Mouse (Mus musculus) small intestine, adult 2 months (tissue): ENCODE results near the gene Tmem136. TPM values are rescaled to one million over a fixed set of nuclear protein-coding genes. Genes with fewer than 3 reads are reported as not detected.

ENCODE experiments used
- H3K27ac ChIP-seq: fragments of 200-500 bp; 2 replicates; pipeline ENCODE4 v1.5.1; 2012; ENCODE audit warnings: low read depth, low read length, control low read depth, inconsistent platforms; ENCODE audit not compliant: insufficient read depth
- H3K27me3 ChIP-seq: fragments of 200-500 bp; 2 replicates; pipeline ENCODE4 v1.6.1; 2012; ENCODE audit warnings: mild to moderate bottlenecking, moderate library complexity, low read length, inconsistent platforms; ENCODE audit not compliant: control insufficient read depth, insufficient read depth
- H3K36me3 ChIP-seq: fragments of 200-500 bp; 2 replicates; pipeline ENCODE4 v1.6.1; 2012; ENCODE audit warnings: mild to moderate bottlenecking, low read length, control low read depth, inconsistent platforms; ENCODE audit not compliant: control insufficient read depth, insufficient read depth
- H3K4me1 ChIP-seq: fragments of 200-500 bp; 2 replicates; pipeline ENCODE4 v1.6.1; 2012; ENCODE audit warnings: low read length, inconsistent platforms, mixed read lengths; ENCODE audit not compliant: control insufficient read depth, insufficient read depth, insufficient read length
- H3K4me3 ChIP-seq: fragments of 200-500 bp; 2 replicates; pipeline ENCODE4 v1.5.1; 2012; ENCODE audit warnings: low read depth, mild to moderate bottlenecking, control low read depth, inconsistent platforms, low read length, moderate library complexity
- CTCF ChIP-seq: fragments of 200-500 bp; IDR thresholded peaks from 2 replicates; pipeline ENCODE4 v1.5.1; 2012; ENCODE audit warnings: low read depth, mild to moderate bottlenecking, control low read depth, inconsistent platforms, low read length, moderate library complexity, mixed read lengths; ENCODE audit not compliant: insufficient replicate concordance, insufficient read length; ENCODE audit errors: extremely low read depth
- POLR2A ChIP-seq: fragments of 200-500 bp; IDR thresholded peaks from 2 replicates; pipeline ENCODE4 v1.6.1; 2012; ENCODE audit warnings: low read depth, mild to moderate bottlenecking, control low read depth, inconsistent platforms, low read length, moderate library complexity
- WGBS: fragments of 180-500 bp; shearing (Covaris S2); methylation state at CpG from one replicate; pipeline ENCODE4 v1.1.7; 2018; 5-methylcytosine and 5-hydroxymethylcytosine counted together
- polyA plus RNA-seq: library from polyadenylated mRNA; depleted of rRNA; stranded (reverse); fragments of >200 nt; gene quantifications from 2 replicates; pipeline ENCODE4 v1.2.3, GENCODE M21; 2012; rRNA removed

Tmem136 gene
- polyA plus RNA-seq, 1 experiment: 0.55 TPM

GRCm38 (mm10) chr9:43061545-43061944 is 54.8 kb downstream of the Tmem136 start:
- Histone ChIP-seq H3K27ac (no peak overlapping the region), H3K4me1 (no peaks in the 10 kb centered on the region), H3K4me3 (no peak overlapping the region), H3K36me3 (no peaks in the 10 kb centered on the region), H3K27me3 (no peaks in the 10 kb centered on the region)
- no peak for TF ChIP-seq POLR2A
- no peak for TF ChIP-seq CTCF
- WGBS: 88% methylated on average over 1 of the region's 1 CpGs

Other genes with a start within 250 kb of the Tmem136 start
- 0.25 and 0.35 TPM in 2 replicates for gene Grik4, start 172.1 kb downstream of the Tmem136 start, polyA plus RNA-seq
- 3.9 and 7.4 TPM in 2 replicates for gene Arhgef12, start 9.3 kb downstream of the Tmem136 start, polyA plus RNA-seq
- 0.55 and 1.2 TPM in 2 replicates for gene Pou2f3, start 93.8 kb upstream of the Tmem136 start, polyA plus RNA-seq
- gene Oaf, start 123.3 kb upstream of the Tmem136 start, polyA plus RNA-seq: 21.4 and 35.7 TPM in 2 replicates
- 0.11 and 0.79 TPM in 2 replicates for gene Trim29, start 194.3 kb upstream of the Tmem136 start, polyA plus RNA-seq